Mouse (Mus musculus) kidney, adult 2 months (tissue): ENCODE results near the gene Egfem1. TPM values are rescaled to one million over a fixed set of nuclear protein-coding genes. Genes with fewer than 3 reads are reported as not detected.

ENCODE experiments used
- DNase-seq: peaks from one replicate; pipeline ENCODE4 v3.0.0; 2021
- H3K27ac ChIP-seq: fragments of 200-500 bp; 2 replicates; pipeline ENCODE4 v1.5.1; 2012; ENCODE audit warnings: low read depth, low read length, control low read depth, inconsistent platforms; ENCODE audit not compliant: insufficient read depth
- H3K27me3 ChIP-seq: fragments of 200-500 bp; replicated peaks from 2 replicates; pipeline ENCODE4 v1.6.1; 2012; ENCODE audit warnings: mild to moderate bottlenecking, moderate library complexity, low read length, inconsistent platforms; ENCODE audit not compliant: control insufficient read depth, insufficient read depth
- H3K36me3 ChIP-seq: fragments of 200-500 bp; 2 replicates; pipeline ENCODE4 v1.6.1; 2012; ENCODE audit warnings: mild to moderate bottlenecking, moderate library complexity, low read length, inconsistent platforms; ENCODE audit not compliant: control insufficient read depth, insufficient read depth
- H3K4me1 ChIP-seq: fragments of 200-500 bp; 2 replicates; pipeline ENCODE4 v1.6.1; 2011; ENCODE audit warnings: low read length; ENCODE audit not compliant: control insufficient read depth, insufficient read depth
- H3K4me3 ChIP-seq: fragments of 200-500 bp; 2 replicates; pipeline ENCODE4 v1.5.1; 2011; ENCODE audit warnings: mild to moderate bottlenecking, low read depth, low read length, control low read depth; ENCODE audit not compliant: insufficient read depth
- CTCF ChIP-seq: fragments of 200-500 bp; conservative IDR thresholded peaks from 2 replicates; pipeline ENCODE4 v1.5.1; 2011; ENCODE audit warnings: low read depth, mild to moderate bottlenecking, control low read depth, low read length, moderate library complexity, mixed read lengths; ENCODE audit not compliant: insufficient read depth, insufficient read length
- POLR2A ChIP-seq: fragments of 200-500 bp; IDR thresholded peaks from one replicate; pipeline ENCODE4 v1.6.1; 2011; ENCODE audit warnings: low read depth, low read length, control low read depth
- WGBS: fragments of 180-500 bp; shearing (Covaris S2); methylation state at CpG from one replicate; pipeline ENCODE4 v1.1.7; 2018; 5-methylcytosine and 5-hydroxymethylcytosine counted together
- polyA plus RNA-seq: library from polyadenylated mRNA; depleted of rRNA; stranded (reverse); fragments of >200 nt; gene quantifications from 2 replicates; pipeline ENCODE4 v1.2.3, GENCODE M21; 2012

Gene Egfem1
- polyA plus RNA-seq, 1 experiment: 0.25 TPM

GRCm38 (mm10) chr3:29578055-29578860 is 496.4 kb downstream of the Egfem1 start:
- TF ChIP-seq CTCF (no peak), POLR2A (no peak)
- no peak for DNase-seq

GRCm38 (mm10) chr3:29582749-29583148 is 500.9 kb downstream of the Egfem1 start:
- no peak for DNase-seq
- TF ChIP-seq POLR2A (no peak), CTCF (no peak)
- 73% methylated on average over 8 of the region's 8 CpGs for WGBS
- no peaks in the 10 kb centered on the region; the same call in 1 of the 2 replicates for H3K27me3 ChIP-seq
- H3K4me3 ChIP-seq: no peak overlapping the region
- H3K36me3 ChIP-seq: no peaks in the 10 kb centered on the region
- H3K27ac ChIP-seq: no peak overlapping the region
- H3K4me1 ChIP-seq: no peaks in the 10 kb centered on the region

More at GRCm38 (mm10) chr3:29578055-29578860, 496.4 kb downstream of the Egfem1 start:
- Histone ChIP-seq H3K27me3 (no peaks in the 10 kb centered on the region; the same call in 1 of the 2 replicates), H3K4me3 (no peak overlapping the region), H3K4me1 (no peaks in the 10 kb centered on the region), H3K36me3 (no peaks in the 10 kb centered on the region), H3K27ac (no peak overlapping the region)
- WGBS: 72% methylated on average over 5 of the region's 5 CpGs

- TF ChIP-seq CTCF: no peak
- TF ChIP-seq POLR2A: no peak
- WGBS: 47% methylated on average over 7 of the region's 7 CpGs
- H3K4me3 ChIP-seq: no peak overlapping the region
- H3K4me1 ChIP-seq: no peaks in the 10 kb centered on the region
- H3K36me3 ChIP-seq: no peaks in the 10 kb centered on the region
- DNase-seq: peak; percentile 21
- H3K27me3 ChIP-seq: no peaks in the 10 kb centered on the region
- H3K27ac ChIP-seq: no peak overlapping the region
Measured at GRCm38 (mm10) chr3:29602140-29602539, 520.3 kb downstream of the Egfem1 start.

GRCm38 (mm10) chr3:29608713-29609112 is 526.9 kb downstream of the Egfem1 start:
- Histone ChIP-seq H3K27me3 (no peaks in the 10 kb centered on the region), H3K4me3 (no peak overlapping the region), H3K27ac (no peak overlapping the region), H3K36me3 (no peaks in the 10 kb centered on the region), H3K4me1 (no peaks in the 10 kb centered on the region)
- WGBS: 72% methylated on average over 3 of the region's 3 CpGs
- no peak for TF ChIP-seq POLR2A
- no peak for TF ChIP-seq CTCF
- DNase-seq: no peak

GRCm38 (mm10) chr3:29609174-29609573 is 527.4 kb downstream of the Egfem1 start:
- 82% methylated on average over 2 of the region's 2 CpGs for WGBS
- Histone ChIP-seq H3K27ac (no peak overlapping the region), H3K36me3 (no peaks in the 10 kb centered on the region), H3K4me3 (no peak overlapping the region), H3K27me3 (no peaks in the 10 kb centered on the region), H3K4me1 (no peaks in the 10 kb centered on the region)
- TF ChIP-seq CTCF: no peak
- TF ChIP-seq POLR2A: no peak
- DNase-seq: no peak

GRCm38 (mm10) chr3:29619586-29619985 is 537.8 kb downstream of the Egfem1 start:
- H3K4me1 ChIP-seq: no peaks in the 10 kb centered on the region
- H3K27me3 ChIP-seq: no peaks in the 10 kb centered on the region
- H3K27ac ChIP-seq: no peak overlapping the region
- H3K36me3 ChIP-seq: no peaks in the 10 kb centered on the region
- DNase-seq: no peak
- WGBS: 91% methylated on average over 1 of the region's 1 CpGs
- TF ChIP-seq CTCF: no peak
- no peak for TF ChIP-seq POLR2A
- no peak overlapping the region for H3K4me3 ChIP-seq

- TF ChIP-seq POLR2A (no peak), CTCF (no peak)
- Histone ChIP-seq H3K27ac (no peak overlapping the region), H3K27me3 (no peaks in the 10 kb centered on the region), H3K36me3 (no peaks in the 10 kb centered on the region), H3K4me3 (no peak overlapping the region), H3K4me1 (no peaks in the 10 kb centered on the region)
- DNase-seq: no peak
- 62% methylated on average over 2 of the region's 2 CpGs for WGBS
Measured at GRCm38 (mm10) chr3:29639819-29640218, 558.0 kb downstream of the Egfem1 start.
